Mouse (Mus musculus) embryonic facial prominence, embryonic 15.5 days (tissue): ENCODE data around the gene Cst8. TPM values are rescaled to one million over a fixed set of nuclear protein-coding genes. Genes with fewer than 3 reads are reported as not detected.
"Not testable (repeated sequence)": the region's sequence is repeated elsewhere in the genome, so short reads cannot be mapped to it uniquely, and the experiment has no call there.

Source experiments
- ATAC-seq: fragments of 200-750 bp; cut with Nextera tagmentation; 2 replicates; pipeline ENCODE4 v1.8.0; 2017; ENCODE audit warnings: low read depth, moderate TSS enrichment; ENCODE audit not compliant: insufficient number of reproducible peaks, low FRiP score, low TSS enrichment
- H3K27ac ChIP-seq: fragments of 300-500 bp; sonication (generic); replicated peaks from 2 replicates; pipeline ENCODE4 v1.5.1; 2015; ENCODE audit warnings: mild to moderate bottlenecking, inconsistent platforms
- H3K27me3 ChIP-seq: fragments of 300-500 bp; sonication (generic); 2 replicates; pipeline ENCODE4 v1.6.1; 2015; ENCODE audit warnings: inconsistent platforms
- H3K36me3 ChIP-seq: fragments of 300-500 bp; sonication (generic); 2 replicates; pipeline ENCODE4 v1.6.1; 2015; ENCODE audit warnings: mild to moderate bottlenecking, inconsistent platforms
- H3K4me1 ChIP-seq: fragments of 300-500 bp; sonication (generic); 2 replicates; pipeline ENCODE4 v1.6.1; 2015; ENCODE audit warnings: inconsistent platforms
- H3K4me2 ChIP-seq: fragments of 300-500 bp; sonication (generic); replicated peaks from 2 replicates; pipeline ENCODE4 v1.6.1; 2015; ENCODE audit warnings: mild to moderate bottlenecking, inconsistent platforms
- H3K4me3 ChIP-seq: fragments of 300-500 bp; sonication (generic); replicated peaks from 2 replicates; pipeline ENCODE4 v1.5.1; 2015; ENCODE audit warnings: mild to moderate bottlenecking, inconsistent platforms
- H3K9ac ChIP-seq: fragments of 300-500 bp; sonication (generic); 2 replicates; pipeline ENCODE4 v1.6.1; 2015; ENCODE audit warnings: inconsistent platforms
- H3K9me3 ChIP-seq: fragments of 300-500 bp; sonication (generic); replicated peaks from 2 replicates; pipeline ENCODE4 v1.6.1; 2016; ENCODE audit warnings: inconsistent platforms
- WGBS: fragments of 180-500 bp; shearing (Covaris S2); methylation state at CpG from one replicate; pipeline ENCODE4 v1.1.7; 2015; 5-methylcytosine and 5-hydroxymethylcytosine counted together
- polyA plus RNA-seq: library from polyadenylated mRNA; unstranded; fragments of >200 nt; fragmentation: Nextera tagmentation; extraction: Ambion mirVana; gene quantifications from 2 replicates; pipeline ENCODE4 v1.2.1, GENCODE M21; 2015

The Cst8 gene
- polyA plus RNA-seq, result not detected in 2 replicates

DNA sequence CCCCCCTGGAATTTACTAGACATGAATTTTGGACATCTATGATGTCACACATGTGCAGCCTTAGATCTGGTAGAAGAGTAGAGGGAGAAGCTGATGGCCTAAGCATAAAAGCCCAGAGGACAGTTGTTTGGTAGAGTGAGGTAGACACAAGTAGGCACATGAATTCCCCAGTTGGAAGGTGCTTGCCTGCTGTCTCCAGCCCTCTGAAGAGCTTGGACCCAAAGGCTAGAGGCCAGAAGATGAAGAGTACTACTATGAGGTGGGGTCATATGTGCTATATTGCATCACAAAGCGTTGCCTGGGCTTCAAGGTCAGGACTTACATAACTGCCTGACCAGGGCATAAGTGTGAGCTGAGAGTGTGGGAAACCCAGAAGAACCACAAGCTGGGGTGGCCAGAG is at the start of gene Cst8:
TSS of gene Cst8 (plus strand) at position 301 of the 400 bp plus-strand sequence.
- 86% methylated on average over 1 of the region's 1 CpGs for WGBS
- Histone ChIP-seq H3K27ac (no peak within 1 kb of the TSS), H3K27me3 (no peaks in the 10 kb centered on the region), H3K9me3 (no peaks in the 10 kb centered on the region), H3K36me3 (no peaks in the 10 kb centered on the region), H3K9ac (no peak within 1 kb of the TSS), H3K4me2 (no peak within 1 kb of the TSS), H3K4me3 (no peak within 1 kb of the TSS), H3K4me1 (no peaks in the 10 kb centered on the region)
- ATAC-seq, result no peak

DNA sequence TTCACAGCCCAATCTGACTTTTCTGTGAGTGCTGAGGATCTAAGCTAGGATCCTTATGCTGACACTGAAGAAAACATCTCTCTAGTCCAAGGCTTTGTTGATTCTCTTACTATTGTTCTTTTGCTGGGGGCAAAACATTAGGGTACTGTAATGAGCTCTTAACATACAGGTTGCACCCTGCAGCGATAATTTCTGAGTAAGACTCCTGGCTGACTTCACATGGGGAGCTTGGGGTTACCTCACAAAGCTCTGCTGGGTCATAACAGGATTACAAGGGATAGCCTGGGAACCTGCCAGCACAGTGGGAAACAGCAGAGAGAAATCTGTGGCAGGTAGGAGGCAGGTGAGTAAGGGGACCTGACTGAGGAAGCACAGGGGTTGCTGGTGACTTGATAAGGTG is 48.5 kb upstream of the Cst8 start, which contains the start of gene Cstl1:
TSS of gene Cstl1 (plus strand) at position 301 of the 400 bp plus-strand sequence.
- Histone ChIP-seq H3K9me3 (no peaks in the 10 kb centered on the region), H3K27ac (no peak within 1 kb of the TSS), H3K4me2 (no peak within 1 kb of the TSS), H3K27me3 (no peaks in the 10 kb centered on the region), H3K36me3 (no peaks in the 10 kb centered on the region), H3K4me3 (no peak within 1 kb of the TSS), H3K9ac (no peak within 1 kb of the TSS), H3K4me1 (no peaks in the 10 kb centered on the region)
- WGBS, result 77% methylated on average over 1 of the region's 1 CpGs
- ATAC-seq, result no peak

DNA sequence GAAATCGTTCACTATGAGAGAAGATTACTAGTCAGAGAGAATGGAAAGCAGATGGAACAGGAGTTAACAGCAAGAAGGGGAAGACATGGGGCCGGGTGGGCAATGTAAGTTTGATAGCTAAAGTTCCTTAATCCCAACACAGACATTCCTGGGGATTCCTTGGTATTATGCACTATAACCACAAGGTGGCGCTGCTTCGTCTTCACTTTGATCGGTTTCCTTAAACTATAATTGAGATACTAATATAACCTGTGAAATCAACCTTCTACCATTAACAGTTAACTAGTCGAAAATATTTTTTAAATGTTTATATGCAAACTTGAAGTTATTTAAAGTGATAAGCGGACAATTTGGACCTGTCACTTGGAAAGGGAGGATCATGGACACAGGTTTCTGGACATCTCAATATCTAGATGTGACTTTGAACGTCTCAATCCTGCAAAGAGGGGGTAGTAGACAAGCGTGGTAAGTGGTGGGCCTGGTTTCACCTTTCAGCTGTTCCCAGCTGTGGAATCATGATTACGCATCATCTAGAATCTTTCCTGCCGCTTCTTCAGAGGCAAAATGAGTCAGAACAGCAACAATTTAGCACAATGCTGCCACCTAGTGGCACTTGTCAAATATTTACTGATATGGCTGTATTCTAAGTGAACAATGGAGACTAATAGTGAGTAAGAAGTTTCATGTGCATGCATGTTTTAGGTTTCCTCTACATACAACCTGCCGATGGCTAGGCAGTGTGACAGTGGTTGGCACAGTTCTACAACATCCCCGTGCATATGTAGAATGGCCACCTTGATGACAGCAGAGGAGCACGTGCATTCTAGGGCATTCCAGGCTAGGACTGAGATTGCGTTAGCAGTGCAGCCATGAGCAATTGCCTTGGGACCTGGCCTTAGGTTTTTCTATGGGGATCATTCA is 46.4 kb upstream of the Cst8 start:
- no peak; the same call in 1 of the 2 replicates for ATAC-seq

DNA sequence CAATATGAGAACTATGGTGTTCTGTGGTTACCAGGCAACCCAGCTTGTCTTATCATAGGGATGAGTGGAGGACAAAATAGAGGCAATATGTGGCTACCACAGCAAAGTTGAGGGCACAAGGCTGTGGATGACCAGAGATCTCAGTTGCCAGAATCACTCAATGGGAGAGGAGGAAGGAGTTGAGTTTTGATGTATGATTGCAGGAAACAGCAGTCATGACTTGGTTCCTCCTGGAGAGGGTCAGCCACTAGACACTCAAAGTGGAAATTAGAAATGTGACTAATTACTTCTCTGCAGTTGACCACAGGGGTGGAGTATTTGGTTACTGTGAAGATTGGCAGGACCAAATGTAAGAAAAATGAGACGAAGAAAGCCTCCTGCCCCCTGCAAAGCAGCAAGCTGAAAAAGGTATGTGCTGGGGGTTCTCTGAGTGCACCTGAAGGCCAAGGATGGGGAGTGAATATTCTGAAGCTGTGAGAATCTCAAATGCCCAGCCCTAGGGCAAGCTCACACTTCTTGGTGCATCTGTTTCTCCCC is 44.2 kb upstream of the Cst8 start:
- no peak overlapping the region for H3K9ac ChIP-seq
- H3K36me3 ChIP-seq, result no peaks in the 10 kb centered on the region
- H3K4me3 ChIP-seq, result no peak overlapping the region
- no peaks in the 10 kb centered on the region for H3K27me3 ChIP-seq
- H3K27ac ChIP-seq, result no peak overlapping the region
- no peak for ATAC-seq
- no peak overlapping the region for H3K4me2 ChIP-seq
- no peaks in the 10 kb centered on the region for H3K4me1 ChIP-seq
- H3K9me3 ChIP-seq, result no peaks in the 10 kb centered on the region
- 39% methylated on average over 1 of the region's 1 CpGs for WGBS

More for the DNA sequence above, 46.4 kb upstream of the Cst8 start:
- H3K9me3 ChIP-seq, result no peaks in the 10 kb centered on the region
- no peaks in the 10 kb centered on the region for H3K4me1 ChIP-seq
- H3K4me2 ChIP-seq, result peak overlapping the region; percentile 61
- no peaks in the 10 kb centered on the region for H3K27me3 ChIP-seq
- no peaks in the 10 kb centered on the region for H3K36me3 ChIP-seq
- H3K9ac ChIP-seq, result no peak overlapping the region
- H3K27ac ChIP-seq, result no peak overlapping the region
- H3K4me3 ChIP-seq, result peak overlapping the region; percentile 31
- WGBS, result 15% methylated on average over 15 of the region's 15 CpGs

DNA sequence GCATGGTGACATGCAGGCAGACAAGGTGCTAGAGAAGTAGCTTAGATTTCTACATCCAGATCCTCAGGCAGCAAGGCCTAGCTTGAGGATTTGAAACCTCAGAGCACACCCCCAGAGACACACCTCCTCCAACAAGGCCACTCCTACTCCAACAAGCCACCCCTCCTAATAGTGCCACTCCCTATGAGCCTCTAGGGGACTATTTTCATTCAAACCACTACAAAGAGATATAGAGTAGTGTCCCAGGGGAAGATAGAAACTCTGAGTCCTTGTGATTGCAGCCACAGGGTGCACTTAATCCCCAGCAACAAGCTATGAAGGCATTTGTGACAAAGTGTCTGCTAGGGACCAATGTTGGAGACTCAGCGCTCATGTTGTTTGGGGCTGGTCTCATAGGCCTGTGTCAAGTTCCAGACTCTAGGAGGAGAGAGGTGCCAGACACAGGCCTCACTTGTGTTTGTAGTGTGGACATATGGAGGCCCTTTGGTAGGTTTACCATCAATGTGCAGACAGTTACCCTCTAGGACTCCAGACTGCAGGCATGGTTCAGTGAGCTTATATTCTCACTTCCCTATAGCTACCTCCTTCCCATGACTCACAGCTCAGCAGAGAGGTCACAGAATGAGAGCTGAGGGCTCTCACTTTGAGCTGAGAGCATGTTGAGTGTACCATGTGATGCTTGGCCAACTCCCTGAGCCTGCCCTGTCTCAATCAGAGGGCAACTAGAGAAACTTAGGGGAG is 34.8 kb upstream of the Cst8 start:
- Histone ChIP-seq H3K27ac (no peak overlapping the region), H3K9me3 (no peaks in the 10 kb centered on the region), H3K9ac (no peak overlapping the region), H3K27me3 (no peaks in the 10 kb centered on the region), H3K4me1 (no peaks in the 10 kb centered on the region), H3K4me3 (no peak overlapping the region), H3K4me2 (no peak overlapping the region), H3K36me3 (no peaks in the 10 kb centered on the region)
- ATAC-seq, result no peak
- WGBS, result 96% methylated on average over 1 of the region's 1 CpGs

DNA sequence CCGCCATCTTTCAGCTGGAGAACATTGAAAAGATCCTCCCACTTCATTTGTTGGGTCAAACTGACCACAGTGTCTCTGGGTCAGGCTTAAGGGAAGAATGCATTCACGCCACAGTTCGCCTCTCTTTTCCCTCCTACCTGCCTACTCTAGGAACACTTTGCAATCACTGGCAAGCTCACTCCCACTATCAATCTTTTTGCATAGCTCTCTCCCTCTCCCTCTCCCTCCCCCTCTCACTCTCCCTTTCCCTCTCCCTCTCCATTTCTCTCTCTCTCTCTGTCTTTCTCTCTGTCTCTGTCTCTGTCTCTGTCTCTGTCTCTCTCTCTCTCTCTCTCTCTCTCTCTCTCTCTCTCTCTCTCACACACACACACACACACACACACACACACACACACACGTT is 27.2 kb upstream of the Cst8 start, which contains the start of gene Cst11:
TSS of gene Cst11 (minus strand) at position 101 of the 400 bp plus-strand sequence.
- not testable (repeated sequence) for H3K4me1 ChIP-seq, H3K27me3 ChIP-seq, H3K27ac ChIP-seq, H3K9ac ChIP-seq, H3K4me3 ChIP-seq, H3K36me3 ChIP-seq, H3K9me3 ChIP-seq, ATAC-seq, H3K4me2 ChIP-seq
- 83% methylated on average over 4 of the region's 4 CpGs for WGBS

DNA sequence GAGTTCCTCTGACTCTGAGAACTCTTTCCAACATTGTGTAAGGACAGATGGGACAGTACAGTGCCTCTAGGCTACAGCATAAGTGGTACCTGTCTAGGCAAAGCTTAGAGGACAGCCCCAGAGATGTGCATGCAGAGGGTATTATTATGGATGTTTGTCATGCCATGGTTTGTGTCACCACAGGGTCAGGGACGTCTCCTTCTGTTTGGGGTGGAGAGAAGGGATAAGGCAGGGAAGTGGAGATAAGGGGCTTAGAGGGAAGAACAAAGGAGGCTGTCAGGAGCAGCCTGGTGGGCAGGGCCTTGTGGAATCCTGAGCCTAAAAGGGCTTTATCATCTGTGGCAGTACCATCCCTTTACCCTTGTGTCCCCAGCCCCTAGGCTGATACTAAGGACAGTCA is 16.9 kb upstream of the Cst8 start, which contains the start of gene 8030411F24Rik:
TSS of gene 8030411F24Rik (plus strand) at position 301 of the 400 bp plus-strand sequence.
- Histone ChIP-seq H3K4me3 (no peak within 1 kb of the TSS), H3K9ac (no peak within 1 kb of the TSS), H3K4me2 (no peak within 1 kb of the TSS), H3K36me3 (no peaks in the 10 kb centered on the region), H3K27ac (no peak within 1 kb of the TSS), H3K27me3 (no peaks in the 10 kb centered on the region), H3K9me3 (no peaks in the 10 kb centered on the region), H3K4me1 (no peaks in the 10 kb centered on the region)
- no peak for ATAC-seq
- 0% methylated on average over 1 of the region's 1 CpGs for WGBS

DNA sequence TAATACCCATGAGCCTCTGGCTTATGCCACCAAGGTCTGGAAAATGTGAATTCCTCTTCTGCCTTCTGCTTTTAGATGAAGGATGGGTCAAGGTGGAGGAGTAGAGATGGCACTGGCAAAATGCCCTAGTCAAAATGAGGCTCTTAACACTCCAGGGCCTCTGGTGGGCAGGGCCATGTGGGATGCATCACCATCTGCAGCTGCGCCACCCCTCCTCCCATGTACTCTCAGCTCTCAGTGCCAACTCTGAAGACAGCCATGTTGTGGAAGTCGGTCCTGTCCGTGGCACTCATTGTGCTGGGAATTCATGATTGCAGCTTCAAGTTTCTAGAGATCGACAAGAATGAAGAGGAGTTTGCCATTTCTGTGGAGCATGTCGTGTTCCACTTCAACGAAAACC is 9.4 kb upstream of the Cst8 start, which contains the start of gene Cst12:
TSS of gene Cst12 (plus strand) at position 220 of the 400 bp plus-strand sequence.
- Histone ChIP-seq H3K4me2 (no peak within 1 kb of the TSS), H3K4me1 (no peaks in the 10 kb centered on the region), H3K27ac (no peak within 1 kb of the TSS), H3K27me3 (no peaks in the 10 kb centered on the region), H3K9ac (no peak within 1 kb of the TSS), H3K9me3 (no peaks in the 10 kb centered on the region), H3K36me3 (no peaks in the 10 kb centered on the region), H3K4me3 (no peak within 1 kb of the TSS)
- WGBS, result 93% methylated on average over 6 of the region's 6 CpGs
- no peak for ATAC-seq

DNA sequence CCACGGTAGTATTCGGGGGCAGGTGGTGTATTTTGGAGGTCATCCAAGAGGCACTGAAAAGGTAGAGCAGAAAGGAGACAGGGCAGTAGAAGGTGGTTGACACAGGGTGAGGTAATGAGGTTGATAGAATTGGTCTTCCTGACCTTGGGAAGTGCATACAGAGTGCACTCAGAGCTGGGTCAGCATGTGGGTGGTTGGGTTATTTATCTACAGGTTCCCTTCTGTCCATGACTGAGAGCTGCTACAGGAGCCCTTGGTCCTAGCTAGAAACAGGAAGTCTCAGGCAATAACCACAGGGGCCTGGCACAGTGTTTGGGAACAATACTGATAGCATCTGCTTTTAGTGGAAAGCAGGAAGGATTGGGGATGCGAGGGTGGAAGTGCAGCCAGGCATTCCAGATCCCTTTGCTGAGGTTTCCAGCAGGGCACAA is 2.9 kb downstream of the Cst8 start:
- Histone ChIP-seq H3K9me3 (no peaks in the 10 kb centered on the region), H3K9ac (no peak overlapping the region), H3K4me1 (no peaks in the 10 kb centered on the region), H3K27me3 (no peaks in the 10 kb centered on the region), H3K4me2 (no peak overlapping the region), H3K27ac (no peak overlapping the region), H3K4me3 (no peak overlapping the region), H3K36me3 (no peaks in the 10 kb centered on the region)
- ATAC-seq, result 0 out of 2 replicates have a peak, but pooled peaks have one; percentile 24
- WGBS, result 54% methylated on average over 3 of the region's 3 CpGs

DNA sequence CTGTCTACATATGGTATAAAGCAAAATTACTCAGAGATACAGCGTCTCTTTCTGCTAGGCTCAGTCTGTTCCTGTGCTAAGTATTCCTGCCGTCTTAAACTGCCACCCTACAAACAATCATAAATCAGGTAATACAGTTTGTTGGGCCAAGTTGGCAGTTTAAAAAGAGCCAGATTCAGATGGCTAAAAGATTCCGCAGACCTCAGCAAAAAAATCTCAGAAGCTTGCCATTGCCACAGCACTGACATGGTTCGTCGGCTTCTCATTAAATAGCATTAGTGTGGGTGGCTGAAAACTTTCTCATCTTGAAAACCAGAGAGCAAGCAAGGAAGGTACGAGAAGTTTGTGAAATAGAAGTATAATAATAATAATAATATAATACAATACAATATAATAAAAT is 8.1 kb downstream of the Cst8 start:
- Histone ChIP-seq H3K9ac (no peak overlapping the region), H3K36me3 (no peaks in the 10 kb centered on the region), H3K4me1 (no peaks in the 10 kb centered on the region), H3K9me3 (no peaks in the 10 kb centered on the region), H3K27me3 (no peaks in the 10 kb centered on the region), H3K4me2 (no peak overlapping the region), H3K4me3 (no peak overlapping the region), H3K27ac (no peak overlapping the region)
- no peak for ATAC-seq
- 73% methylated on average over 6 of the region's 6 CpGs for WGBS

DNA sequence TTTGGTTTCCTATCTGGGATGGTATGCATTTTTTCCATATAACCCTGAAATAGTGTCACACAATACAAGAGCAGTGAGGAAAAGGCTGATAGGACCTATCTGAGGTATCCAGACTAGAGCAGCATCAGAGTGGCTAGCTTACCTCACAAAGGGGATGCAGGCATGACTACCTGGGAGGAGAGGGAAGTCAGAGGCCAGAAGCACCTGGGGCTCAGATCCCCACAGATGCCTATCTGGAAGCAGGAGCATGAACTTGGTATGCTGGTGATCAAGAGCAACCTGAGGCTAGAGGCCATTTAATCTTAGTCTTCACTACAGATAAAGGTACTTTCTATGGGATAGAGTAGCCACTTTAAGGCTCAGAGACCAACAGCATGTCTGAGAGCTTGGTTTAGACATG is 21.3 kb downstream of the Cst8 start, which contains the start of gene Cst13:
TSS of gene Cst13 (plus strand) at position 173 of the 400 bp plus-strand sequence.
- H3K4me3 ChIP-seq, result no peak within 1 kb of the TSS
- ATAC-seq, result no peak
- H3K27ac ChIP-seq, result no peak within 1 kb of the TSS
- no peak within 1 kb of the TSS for H3K9ac ChIP-seq
- H3K36me3 ChIP-seq, result no peaks in the 10 kb centered on the region
- H3K4me1 ChIP-seq, result no peaks in the 10 kb centered on the region
- no peaks in the 10 kb centered on the region for H3K27me3 ChIP-seq
- no peaks in the 10 kb centered on the region for H3K9me3 ChIP-seq
- H3K4me2 ChIP-seq, result no peak within 1 kb of the TSS
